Comparison of ENCODE assay signal across 1 mouse cellular context in the genomic region with DNA sequence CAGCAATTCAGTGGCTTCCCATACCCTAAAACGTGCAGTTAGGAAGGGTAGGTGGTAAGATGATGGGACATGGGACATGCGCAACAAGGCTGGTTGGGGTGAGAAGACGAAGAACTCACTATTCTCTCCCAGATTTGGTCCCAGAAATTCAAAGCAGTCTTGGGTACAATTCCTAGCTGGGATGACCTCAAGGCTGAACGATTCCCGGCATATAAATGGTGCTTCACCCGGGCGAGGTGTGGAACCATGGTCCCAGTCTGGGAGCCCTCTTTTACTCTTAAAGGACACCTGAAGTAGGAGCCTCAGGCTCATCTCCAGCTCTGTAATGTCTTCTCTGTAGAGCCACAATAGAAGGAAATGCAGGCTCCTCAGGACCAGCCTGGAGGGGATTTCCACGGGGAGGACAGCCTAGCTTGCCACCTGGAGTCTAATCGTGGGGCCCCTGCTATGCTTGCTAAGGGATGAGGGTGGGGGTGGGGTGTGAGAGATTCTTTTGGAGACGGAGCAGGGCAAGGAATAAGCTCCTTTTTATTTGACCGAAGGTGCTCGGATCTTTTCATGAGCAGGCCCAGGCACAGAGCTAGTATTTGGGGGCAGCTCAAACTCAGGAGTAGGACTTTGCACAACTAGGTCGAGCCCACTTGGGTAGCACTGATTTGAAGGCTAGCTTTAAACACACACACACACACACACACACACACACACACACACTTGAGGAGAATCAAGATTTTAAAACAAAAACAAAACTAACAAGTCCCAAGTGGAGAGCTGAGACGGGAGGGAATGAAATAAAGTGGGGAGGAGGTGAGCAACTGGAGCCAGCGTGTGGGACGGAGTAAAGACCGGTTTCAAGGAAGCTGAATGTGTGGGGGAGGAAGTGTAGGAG.
TF ChIP-seq lines count a peak whose summit lies in the region.

No protein-coding gene starts in this region.

TF ChIP-seq in CH12.LX, 34 proteins besides CTCF, POLR2A, EP300 and RAD21 (continued from another document):
- TF ChIP-seq SMC3 (IDR thresholded peaks at IDR 0.05; ENCODE audit: low read depth, low read length) (no peak), HCFC1 (IDR thresholded peaks at IDR 0.05; ENCODE audit: low read depth, low read length) (no peak), MAX (IDR thresholded peaks at IDR 0.05; ENCODE audit: low read length) (no peak), ELF1 (IDR thresholded peaks at IDR 0.05; ENCODE audit: low read depth, low read length) (no peak)
TF ChIP-seq in CH12.LX: peak in this region for 0.
